Mouse (Mus musculus) embryonic fibroblast, embryonic 13.5 days (primary cell): Measurements from ENCODE around the gene Cflar.

Experiments used
- CTCF ChIP-seq: IDR thresholded peaks from 2 replicates; pipeline ENCODE4 v1.5.1; 2011; ENCODE audit warnings: mild to moderate bottlenecking, control low read depth, low read length, moderate library complexity, borderline replicate concordance; ENCODE audit not compliant: insufficient read depth
- POLR2A ChIP-seq: IDR thresholded peaks from 2 replicates; pipeline ENCODE4 v1.6.1; 2011; ENCODE audit warnings: low read depth, mild to moderate bottlenecking, control low read depth, low read length, moderate library complexity

- TF ChIP-seq POLR2A = no peak
- no peak for TF ChIP-seq CTCF
Observed at GRCm38 (mm10) chr1:58727019-58727746, 15.9 kb downstream of the Cflar start.
